Mouse (Mus musculus) kidney, adult 2 months (tissue): ENCODE results near the gene Rfx1.

Experiments
- CTCF ChIP-seq: fragments of 200-500 bp; conservative IDR thresholded peaks from 2 replicates; pipeline ENCODE4 v1.5.1; 2011; ENCODE audit warnings: low read depth, mild to moderate bottlenecking, control low read depth, low read length, moderate library complexity, mixed read lengths; ENCODE audit not compliant: insufficient read depth, insufficient read length
- POLR2A ChIP-seq: fragments of 200-500 bp; IDR thresholded peaks from one replicate; pipeline ENCODE4 v1.6.1; 2011; ENCODE audit warnings: low read depth, low read length, control low read depth

GRCm38 (mm10) chr8:84072321-84072720, 5.7 kb downstream of the Rfx1 start:
- TF ChIP-seq POLR2A (no peak), CTCF (no peak; the same call in 1 of the 2 replicates)
